Mouse (Mus musculus): ENCODE data around the gene Ednrb.
A peak's percentile ranks its signal among the peaks of the same experiment; 100 is the strongest.
"Not testable (repeated sequence)": the region's sequence is repeated elsewhere in the genome, so short reads cannot be mapped to it uniquely, and the experiment has no call there.

Ednrb gene

DNA sequence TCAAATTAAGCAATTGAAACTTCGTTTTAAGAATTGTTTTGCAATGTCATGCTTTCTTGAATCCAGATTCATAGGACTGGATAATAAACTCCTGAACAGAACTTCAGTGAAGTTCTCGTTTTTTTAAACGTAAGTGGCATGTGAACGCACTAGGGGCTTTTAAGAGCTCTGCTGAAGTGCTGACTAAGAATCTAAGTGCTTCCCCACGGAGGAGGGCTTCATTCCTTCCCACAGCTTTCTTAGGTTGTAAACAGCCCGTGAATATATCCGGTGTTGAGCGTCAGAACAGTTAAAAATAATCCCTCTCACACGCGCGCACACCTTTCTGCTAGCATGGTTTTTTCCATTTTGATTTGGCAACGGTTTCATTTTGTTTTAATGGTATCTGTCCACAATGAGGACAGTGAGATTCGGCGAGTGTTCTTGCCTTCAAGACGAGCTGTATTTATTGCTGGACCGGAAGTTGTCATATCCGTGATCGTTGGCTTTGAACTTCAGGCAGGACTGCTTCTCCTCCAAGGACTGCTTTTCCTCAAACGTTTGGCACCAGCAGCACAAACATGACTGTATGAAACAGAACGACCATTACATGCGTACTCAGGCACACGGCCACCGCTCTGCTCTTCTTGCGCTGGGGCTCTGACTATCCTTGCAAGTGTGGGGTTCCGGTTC lies 27.4 kb downstream of the Ednrb start:
- peak; percentile 68 for DNase-seq

DNA sequence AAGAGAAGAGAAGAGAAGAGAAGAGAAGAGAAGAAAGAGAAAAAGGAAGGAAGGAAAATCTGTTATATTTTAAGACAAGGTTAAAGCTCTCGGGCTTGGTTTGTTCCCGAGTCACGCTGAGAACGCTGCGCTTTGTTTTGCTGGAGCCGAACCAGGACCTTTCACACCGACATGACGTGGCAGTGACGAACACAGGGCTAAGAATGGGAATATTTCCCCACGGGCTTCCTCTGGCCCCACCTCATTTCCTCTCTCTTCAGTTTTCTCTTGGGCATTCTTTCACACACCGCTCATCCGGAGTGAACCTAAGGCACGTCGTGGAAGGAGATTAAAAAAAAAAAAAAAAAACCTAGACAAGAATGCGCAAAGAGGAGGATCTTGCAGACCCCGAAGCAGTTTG lies 28.7 kb downstream of the Ednrb start:
- DNase-seq, result peak; percentile 80

DNA sequence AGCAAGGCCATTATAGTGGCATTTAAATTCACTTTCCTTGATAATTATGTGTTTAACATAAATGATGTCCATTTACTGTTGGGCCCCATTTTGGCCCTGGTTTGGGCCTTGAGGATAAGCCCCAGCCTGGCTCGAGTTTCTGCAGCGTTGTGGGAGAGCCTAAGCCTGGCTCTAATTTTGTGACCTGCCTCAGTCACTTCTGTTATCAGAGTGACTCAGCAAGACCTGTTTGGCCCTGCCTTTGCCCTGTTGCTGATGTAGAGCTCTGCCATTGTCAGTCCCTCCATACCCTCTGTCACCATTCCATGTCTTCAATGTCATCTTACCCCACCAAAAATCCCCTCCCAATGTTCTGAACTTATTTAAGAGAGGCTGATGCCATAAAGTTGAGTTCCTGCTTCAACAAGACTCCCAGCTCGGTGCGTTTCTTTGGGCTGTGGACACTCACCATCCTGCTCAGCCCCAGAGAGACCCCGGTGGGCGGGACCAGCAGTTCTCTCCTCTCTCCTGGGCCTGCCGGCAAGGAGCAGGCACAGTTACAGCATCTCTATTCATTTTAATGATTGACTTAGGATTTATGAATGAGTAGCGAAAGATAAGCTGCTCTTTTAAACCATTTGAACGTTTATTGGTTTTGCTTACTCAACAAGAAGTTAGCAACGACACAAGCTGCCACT lies 30.0 kb downstream of the Ednrb start:
- DNase-seq, result no peak

DNA sequence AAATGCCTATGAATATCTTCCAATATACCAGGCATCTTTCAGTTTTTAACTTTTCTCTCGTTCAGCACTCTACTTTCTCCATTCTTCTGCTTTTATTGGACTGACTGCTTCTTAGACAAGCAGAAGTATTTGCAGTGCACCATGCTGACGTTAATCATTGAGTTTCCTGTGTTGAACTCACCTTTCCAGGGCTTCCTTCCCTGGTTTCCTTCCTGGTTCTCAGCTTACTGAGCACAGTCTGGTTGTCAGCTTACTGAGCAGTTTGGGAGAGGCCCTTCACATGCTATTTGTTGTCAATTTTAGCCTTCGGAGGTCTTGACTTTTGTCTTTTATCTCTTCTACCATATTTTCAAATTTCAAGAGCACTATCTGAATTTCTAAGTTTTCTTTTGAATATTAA lies 31.0 kb downstream of the Ednrb start:
- no peak for DNase-seq

DNA sequence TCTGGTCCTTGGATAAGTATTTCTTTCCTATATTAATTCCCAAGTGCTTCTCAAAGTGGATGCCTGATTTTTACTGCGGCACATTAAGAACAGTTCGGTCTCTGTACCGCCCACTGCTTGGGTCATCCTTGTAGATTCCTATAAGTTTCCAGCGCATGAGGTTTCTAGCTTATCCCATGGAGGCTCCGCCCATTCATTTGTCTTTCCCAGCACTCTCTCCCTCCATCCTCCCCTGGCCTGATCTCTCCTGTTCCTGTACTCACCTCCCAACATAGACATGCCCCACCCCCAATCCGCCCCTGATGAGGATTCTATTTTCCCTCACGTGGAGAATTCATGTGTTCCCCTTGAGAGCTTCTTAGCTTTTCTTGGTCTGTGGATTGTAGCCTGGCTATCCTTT lies 32.9 kb downstream of the Ednrb start:
- no peak for DNase-seq

DNA sequence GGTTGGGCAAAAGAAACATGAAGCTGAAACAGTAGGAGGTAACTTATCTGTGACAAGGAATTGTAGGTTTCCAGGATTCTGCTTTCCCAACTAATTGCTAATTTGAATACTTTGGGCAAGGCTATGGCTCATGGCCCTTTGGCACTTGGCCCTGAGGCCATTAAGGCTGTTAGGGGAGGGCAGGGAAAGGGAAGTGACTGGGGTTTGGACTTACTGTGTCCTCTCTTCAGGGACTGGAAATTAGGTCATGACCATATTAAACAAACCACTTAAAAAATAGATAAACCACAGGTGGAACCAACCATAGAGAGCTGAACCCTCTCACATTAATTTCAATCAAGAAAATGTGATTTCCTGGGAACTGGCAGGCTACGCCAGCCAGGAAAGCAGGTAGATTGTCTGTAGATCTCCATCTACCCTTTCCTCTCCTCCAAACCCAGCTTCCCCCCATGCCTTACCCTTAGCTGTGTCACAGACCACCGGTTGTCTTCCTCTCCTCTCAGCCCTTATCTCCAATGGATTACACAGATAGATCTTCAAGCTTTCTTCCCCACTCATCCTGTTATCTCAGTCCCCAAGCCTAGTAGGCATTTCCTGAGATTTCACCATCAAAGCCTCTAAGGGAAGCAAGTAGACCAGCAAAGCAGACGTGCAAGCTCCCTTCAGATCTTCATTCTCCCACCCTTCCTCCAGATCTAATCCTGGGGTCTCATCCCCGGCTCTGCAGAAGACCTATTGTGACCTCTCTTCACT lies 40.1 kb downstream of the Ednrb start:
- DNase-seq, result no peak

DNA sequence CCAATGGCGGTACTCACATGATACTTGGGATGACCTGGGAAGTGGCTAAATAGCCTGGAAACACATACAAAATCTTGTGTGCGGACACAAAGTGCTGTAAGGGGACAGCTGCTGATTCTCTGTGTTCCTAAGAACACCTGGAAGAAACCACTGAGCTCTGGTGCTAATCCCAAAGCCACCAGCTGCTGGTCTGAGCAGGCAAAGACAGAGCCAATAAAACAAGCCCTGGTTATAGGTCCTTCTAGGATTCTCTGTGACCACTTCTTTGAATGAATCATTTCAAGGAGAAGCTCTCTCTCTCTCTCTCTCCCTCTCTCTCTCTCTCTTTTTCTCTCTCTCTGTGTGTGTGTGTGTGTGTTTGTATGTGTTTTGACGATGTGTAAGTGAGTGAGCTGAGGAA lies 47.1 kb downstream of the Ednrb start:
- DNase-seq, result no peak

DNA sequence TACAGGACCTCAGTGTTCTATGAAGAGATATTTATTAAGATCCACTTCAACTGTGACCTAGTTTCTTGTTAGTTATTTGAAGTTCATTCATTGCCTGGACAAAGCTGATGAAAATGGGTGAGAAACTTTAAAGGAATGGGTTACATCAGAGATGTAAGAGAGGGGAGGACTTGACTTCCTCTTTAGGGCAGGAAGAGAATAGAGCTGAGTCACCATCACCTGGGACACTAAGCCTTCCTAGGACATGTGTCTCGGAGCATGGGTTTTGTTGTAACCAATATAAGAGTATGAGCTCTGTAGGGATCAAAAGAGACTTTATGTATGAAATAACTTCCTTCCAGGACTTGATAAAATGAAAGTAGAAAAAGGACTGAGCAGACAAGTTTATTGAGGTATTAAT lies 48.6 kb downstream of the Ednrb start:
- DNase-seq, result no peak

DNA sequence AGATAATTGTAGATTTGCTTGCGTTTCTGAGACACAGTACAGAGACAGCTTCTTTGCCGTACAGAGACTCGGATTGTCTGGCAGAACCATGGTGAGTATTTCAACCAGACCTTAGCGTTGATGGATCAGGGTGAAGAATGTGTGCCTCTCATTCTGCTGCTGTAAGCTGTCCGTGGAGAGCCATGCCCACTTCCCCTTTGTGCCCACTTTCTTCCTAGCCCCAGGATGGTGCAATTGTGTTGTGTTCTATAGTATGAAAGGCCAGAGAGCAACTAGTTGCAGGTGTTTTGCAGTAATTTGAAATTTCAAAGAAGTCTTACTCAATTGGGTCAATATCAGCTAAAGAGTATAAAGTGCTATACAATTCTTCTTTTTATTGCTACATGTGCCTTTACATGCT lies 50.8 kb downstream of the Ednrb start:
- no peak for DNase-seq

DNA sequence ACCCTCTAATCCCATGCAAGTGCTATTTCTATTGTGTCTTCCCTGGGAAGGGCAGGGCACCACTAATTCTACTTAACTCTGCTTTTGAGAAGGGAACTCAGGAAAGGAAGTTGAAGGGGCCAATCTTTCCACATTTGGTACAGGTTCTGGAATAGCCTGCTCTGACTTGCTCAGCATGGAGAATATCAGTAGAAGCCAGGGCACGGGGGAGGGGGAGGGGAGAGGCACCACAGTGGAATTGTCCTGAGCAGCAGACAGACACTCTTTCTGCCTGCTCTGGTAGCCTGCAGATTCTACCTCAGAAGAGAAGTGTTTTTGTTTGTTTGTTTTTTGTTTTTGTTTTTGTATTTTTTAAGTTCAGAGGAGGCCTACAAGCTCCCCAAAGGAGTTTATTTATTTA lies 51.5 kb downstream of the Ednrb start:
- DNase-seq, result no peak

DNA sequence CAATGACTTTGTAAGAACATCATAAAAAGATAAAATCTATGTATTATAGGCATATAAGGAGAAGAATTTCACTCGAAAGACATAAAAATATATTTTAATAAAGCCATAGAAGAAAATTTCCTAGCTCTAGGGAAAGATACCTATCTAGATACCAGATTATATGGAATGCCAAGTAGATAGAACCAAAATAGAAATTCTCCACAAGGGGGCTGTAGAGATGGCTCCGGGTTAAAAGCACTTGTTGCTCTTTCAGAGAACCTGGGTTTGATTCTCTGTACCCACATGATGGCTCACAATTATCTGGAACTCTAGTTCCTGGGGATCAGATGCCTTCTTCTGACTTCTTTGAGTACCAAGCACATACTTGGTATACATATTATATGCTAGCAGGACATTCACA lies 56.7 kb downstream of the Ednrb start:
- DNase-seq, result no peak

DNA sequence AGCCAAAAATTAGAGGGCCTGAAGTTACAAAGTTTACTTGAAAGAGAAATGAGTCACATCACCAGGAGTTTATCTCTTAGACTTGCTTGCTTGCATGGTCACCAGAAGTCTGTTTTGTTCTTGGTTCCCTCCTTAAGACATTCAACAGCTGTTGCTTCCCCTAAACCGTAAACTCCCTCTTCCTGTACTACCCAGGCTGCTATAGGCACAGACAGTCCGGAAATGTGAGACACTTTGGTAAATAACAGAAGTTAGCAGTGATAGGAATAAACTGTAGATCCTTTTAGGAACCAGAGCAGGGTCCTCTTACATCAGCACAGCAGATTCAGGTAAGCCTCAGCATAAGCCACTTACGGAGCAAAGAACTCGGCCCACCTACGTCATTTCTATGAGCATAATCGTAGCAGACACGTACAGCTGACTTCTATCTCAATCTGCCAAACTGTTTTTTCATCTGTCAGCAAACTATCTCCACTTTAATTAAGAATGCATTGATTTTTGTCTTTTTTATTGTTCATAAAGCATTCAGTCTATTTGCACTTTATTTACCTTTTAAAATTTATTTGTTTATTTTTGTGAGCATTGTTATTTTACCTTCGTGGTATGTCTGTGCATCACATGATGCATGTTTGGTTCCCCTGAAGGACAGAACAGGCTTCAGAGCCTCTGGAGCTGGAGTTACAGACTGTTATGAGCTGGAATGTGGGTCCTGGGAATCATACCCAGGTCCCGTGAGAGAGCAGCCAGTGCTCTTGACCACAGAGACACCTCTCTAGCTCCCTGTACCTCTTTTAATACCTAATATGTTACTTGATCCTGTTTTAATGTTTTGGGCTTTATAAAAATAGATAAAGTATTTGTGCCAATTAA lies 58.9 kb downstream of the Ednrb start:
- peak; percentile 4 for DNase-seq

DNA sequence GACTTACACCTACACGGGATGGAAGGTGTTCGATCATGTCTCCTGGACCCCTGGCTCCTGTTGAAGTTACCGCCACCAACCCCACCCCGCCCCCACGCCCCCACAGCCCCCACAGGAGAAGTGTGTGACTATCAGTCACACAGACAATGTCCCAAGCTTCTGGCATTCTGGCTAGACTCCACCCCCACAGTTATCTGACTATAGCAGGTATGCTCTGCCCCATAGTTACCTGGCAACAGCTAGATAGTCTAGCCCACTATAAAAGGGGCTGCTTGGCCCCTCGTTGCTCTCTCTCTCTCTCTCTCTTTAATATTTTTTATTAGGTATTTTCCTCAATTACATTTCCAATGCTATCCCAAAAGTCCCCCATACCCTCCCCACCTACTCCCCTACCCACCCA lies 63.9 kb downstream of the Ednrb start:
- DNase-seq, result not testable (repeated sequence)

DNA sequence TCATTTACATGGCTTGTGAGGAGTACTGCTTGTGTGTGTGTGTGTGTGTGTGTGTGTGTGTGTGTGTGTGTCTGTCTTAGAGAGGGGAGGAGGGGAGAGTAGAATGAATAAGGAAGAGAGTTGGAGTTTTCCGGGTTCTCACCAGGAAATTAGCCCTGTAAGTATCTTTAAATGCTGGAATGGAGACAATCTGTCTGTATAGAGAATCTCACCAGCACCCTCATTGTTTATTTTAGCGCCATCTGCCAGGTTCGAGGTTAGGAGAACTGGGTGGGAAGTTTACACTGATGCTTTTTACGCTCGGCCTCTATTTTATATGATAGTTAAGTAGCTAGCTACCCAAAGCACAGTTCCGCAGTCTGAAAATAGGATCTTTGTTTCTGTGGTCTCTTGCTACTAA lies 64.9 kb downstream of the Ednrb start:
- no peak for DNase-seq

DNA sequence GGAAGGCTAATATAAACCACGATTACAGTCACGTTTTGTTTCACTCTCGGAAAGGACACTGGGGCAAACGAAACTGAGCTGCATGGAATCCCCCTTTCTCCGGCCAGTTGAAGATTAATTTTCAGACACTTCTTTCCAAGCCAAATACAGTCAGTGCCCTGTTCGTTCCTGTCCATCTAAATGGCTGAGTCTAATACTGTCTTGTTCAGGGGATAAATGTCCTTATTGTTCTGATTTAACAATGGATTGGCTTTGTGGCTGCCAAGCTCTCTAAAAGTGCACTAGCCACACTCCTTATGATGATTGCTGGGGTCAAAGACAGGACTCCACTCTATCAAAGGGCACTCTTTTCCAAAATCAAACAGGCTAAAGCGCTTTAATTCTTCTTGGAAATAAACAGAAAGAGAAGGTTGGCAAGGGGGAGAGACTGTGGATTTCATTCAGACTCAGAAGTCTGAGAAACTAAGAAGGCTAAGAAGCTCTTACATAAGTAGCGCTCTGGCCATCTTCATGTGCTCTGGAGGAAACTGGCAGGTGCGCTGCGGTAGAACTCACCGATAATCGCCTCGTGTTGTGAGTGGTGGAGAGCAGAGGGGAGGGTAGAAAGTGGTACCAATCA lies 65.6 kb downstream of the Ednrb start:
- DNase-seq, result peak; percentile 12

DNA sequence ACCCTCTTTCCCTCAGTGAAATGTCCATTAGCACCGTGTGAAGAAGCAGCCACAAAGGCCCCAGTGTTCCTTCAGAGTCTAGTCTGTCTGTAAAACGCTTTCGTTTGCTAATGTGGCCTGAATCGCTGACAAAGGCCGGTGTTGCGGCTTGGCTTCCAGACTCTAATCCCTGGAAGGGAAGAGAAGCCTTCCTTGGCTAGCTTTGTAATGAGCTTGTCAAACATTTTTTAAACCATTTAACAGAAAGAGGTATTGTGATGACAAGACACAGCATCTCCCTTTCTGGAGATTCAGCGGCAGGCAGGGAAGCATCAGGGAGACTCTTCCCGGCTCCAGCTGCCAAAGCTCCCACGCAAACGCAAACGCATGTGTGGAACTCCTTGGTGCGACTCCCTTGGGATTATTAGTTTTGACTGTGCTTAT lies 66.2 kb downstream of the Ednrb start:
- DNase-seq, result peak; percentile 2

DNA sequence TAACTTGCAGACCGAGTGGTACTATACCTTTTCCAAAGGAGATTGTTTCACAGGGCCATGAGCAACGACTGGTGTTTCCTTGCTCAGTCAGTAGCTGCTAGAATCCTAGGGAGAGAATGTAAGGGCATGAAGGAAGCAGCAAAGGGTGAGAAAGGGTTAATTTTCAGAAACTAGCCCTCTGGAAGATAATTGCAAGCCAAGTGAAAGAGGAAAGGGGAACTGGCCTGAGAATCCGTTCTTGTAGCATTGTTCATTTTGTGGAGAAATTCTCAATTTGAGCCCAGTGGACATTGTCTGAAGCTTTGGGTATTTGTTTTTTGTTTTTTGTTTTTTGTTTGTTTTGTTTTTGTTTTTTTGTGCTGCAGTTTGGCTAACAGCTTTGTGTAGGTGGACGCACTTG lies 66.8 kb downstream of the Ednrb start:
- DNase-seq, result no peak

DNA sequence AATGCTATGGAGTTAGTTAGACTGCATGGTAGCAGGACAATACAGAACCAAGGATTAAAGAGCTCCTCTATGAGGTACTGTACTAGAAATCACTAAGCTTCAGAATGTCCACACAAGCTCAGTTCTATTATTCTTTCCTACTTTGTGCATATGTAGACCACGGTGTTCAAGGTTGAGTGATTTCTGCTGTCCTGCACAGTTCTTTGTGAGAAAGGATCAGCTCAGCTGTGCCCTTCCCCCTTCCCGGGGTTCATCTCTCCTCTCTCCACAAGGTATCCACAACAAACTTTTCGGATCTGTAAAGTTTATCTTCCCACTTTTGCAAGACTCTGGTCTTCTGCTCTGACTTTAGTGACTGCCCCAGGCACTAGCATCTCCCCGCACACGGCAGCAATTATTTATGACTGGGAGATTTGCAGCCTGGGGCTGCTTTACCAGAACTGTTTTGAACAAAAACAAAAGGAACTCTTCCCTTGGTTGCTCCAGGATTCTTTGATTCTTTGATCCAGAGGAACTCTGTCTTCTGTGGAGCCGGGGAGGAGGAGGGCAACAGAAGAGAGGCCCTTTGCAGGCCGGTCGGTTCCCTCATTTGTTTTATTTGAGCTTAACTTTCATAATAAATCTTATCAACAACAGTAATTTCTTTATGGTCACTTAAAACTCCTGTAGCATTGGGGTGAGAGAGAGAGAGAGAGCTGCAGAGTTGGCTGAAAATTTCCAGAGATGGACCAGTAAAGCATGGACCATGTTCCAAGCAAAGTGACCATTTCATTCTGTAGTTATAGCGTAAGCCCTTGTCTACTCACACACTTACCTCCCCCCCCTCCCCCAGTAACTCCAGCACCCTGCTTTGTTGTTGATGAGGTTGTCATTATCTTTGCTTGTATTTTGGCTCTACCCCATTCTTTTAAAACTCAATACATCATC lies 74.6 kb downstream of the Ednrb start:
- DNase-seq, result no peak

DNA sequence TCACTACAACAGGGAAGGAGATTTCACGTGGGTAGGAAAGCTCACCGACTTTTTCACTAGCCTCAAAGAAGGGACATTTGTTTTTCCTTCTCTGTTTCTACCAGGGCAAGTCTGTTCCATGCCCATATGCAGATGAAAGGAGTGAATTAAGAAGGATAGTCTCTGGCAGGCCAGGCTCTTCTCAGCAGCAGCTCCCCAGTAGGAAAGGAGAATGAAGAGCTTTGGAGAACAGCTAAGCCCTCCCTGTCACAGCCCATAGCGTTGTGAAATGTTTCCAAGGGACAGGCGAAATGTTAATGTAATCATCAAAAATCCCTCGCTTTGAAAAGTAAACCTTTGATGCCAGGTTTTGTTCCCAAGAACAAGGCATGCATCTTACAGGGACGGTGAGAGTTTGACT lies 76.7 kb downstream of the Ednrb start:
- DNase-seq, result no peak

Data from lung, postnatal 36 days (tissue).